Mouse (Mus musculus): ENCODE measurements around the gene Abcb10.

DNA sequence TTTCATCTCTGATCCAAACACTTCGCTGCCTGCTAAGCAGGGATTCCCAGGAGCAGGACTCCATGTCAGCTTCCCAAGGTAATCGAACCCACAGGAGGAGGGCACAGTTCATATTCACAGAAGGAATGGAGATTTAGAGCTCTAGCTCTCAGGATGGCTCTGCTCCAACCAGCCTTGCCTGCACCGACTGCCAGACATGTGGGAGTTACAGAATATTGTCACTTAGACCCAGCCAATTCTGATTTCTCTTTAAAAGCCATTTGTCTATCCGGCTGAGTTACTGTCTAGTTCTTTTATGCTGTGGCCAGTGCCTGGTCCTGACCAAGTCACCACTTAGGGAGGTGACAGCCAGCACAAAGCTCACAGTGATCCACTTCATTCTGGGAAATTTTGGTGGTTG is 1.2 kb downstream of the Abcb10 start:
- no peak for TF ChIP-seq CTCF (conservative IDR thresholded peaks at IDR 0.05; ENCODE audit: low read length)
- TF ChIP-seq POU5F1 (IDR thresholded peaks at IDR 0.05; ENCODE audit: borderline replicate concordance, low read length), result no peak
